Mouse (Mus musculus): ENCODE results near the gene E2f7. TPM values are rescaled to one million over a fixed set of nuclear protein-coding genes. Genes with fewer than 3 reads are reported as not detected.

Gene E2f7
- polyA plus RNA-seq, 1 experiment from 2014 or later = 34.0 TPM

GRCm38 (mm10) chr10:110743701-110744100 is 1.5 kb upstream of the E2f7 start:
- Histone ChIP-seq H3K9ac (replicated peaks; ENCODE audit: low read length) (no peak overlapping the region; the same call in 1 of the 2 replicates), H3K27me3 (ENCODE audit: control insufficient read depth, insufficient read depth, low read length) (no peaks in the 10 kb centered on the region), H3K4me2 (ENCODE audit: low read depth, low read length) (no peak overlapping the region), H3K36me3 (replicated peaks; ENCODE audit: control insufficient read depth, insufficient read depth, low read depth, low read length) (no peaks in the 10 kb centered on the region), H3K4me1 (ENCODE audit: control insufficient read depth, insufficient read depth, low read length) (no peaks in the 10 kb centered on the region), H3K9me3 (replicated peaks; ENCODE audit: control insufficient read depth, low read length) (no peaks in the 10 kb centered on the region), H3K4me3 (ENCODE audit: low read depth, low read length) (no peak overlapping the region), H3K27ac (replicated peaks; ENCODE audit: low read depth, low read length) (no peak overlapping the region)
- no peak for DNase-seq (ENCODE audit: low spot score)
- no peak for ATAC-seq (replicated peaks; ENCODE audit: insufficient number of reproducible peaks, low FRiP score, low TSS enrichment, low read depth)
- 81% methylated on average over 6 of the region's 6 CpGs for whole genome bisulfite sequencing

- Histone ChIP-seq H3K4me2 (ENCODE audit: low read depth, low read length) (peak overlapping the region; percentile 91; the same call in 1 of the 2 replicates), H3K27me3 (ENCODE audit: control insufficient read depth, insufficient read depth, low read length) (no peaks in the 10 kb centered on the region), H3K9ac (replicated peaks; ENCODE audit: low read length) (peak overlapping the region; percentile 18), H3K4me3 (ENCODE audit: low read depth, low read length) (no peak overlapping the region; the same call in 1 of the 2 replicates), H3K27ac (replicated peaks; ENCODE audit: low read depth, low read length) (no peak overlapping the region), H3K4me1 (ENCODE audit: control insufficient read depth, insufficient read depth, low read length) (no peaks in the 10 kb centered on the region), H3K9me3 (replicated peaks; ENCODE audit: control insufficient read depth, low read length) (no peaks in the 10 kb centered on the region), H3K36me3 (replicated peaks; ENCODE audit: control insufficient read depth, insufficient read depth, low read depth, low read length) (no peaks in the 10 kb centered on the region; the same call in 1 of the 2 replicates)
- DNase-seq (ENCODE audit: low spot score) = no peak
- no peak for ATAC-seq (replicated peaks; ENCODE audit: insufficient number of reproducible peaks, low FRiP score, low TSS enrichment, low read depth)
- 62% methylated on average over 12 of the region's 12 CpGs for WGBS
These were observed 1.1 kb upstream of the E2f7 start for GRCm38 (mm10) chr10:110744120-110744519.

GRCm38 (mm10) chr10:110745640-110746032 is 397 bp downstream of the E2f7 start:
- no peaks in the 10 kb centered on the region for H3K9me3 ChIP-seq (replicated peaks; ENCODE audit: control insufficient read depth, low read length)

GRCm38 (mm10) chr10:110749081-110749480 is 3.8 kb downstream of the E2f7 start:
- no peaks in the 10 kb centered on the region; the same call in none of the 2 replicates for H3K36me3 ChIP-seq (replicated peaks; ENCODE audit: control insufficient read depth, insufficient read depth, low read depth, low read length)
- no peaks in the 10 kb centered on the region for H3K9me3 ChIP-seq (replicated peaks; ENCODE audit: control insufficient read depth, low read length)
- no peak overlapping the region for H3K4me3 ChIP-seq (ENCODE audit: low read depth, low read length)
- no peak overlapping the region for H3K9ac ChIP-seq (replicated peaks; ENCODE audit: low read length)
- WGBS = 94% methylated on average over 9 of the region's 9 CpGs
- no peak overlapping the region for H3K4me2 ChIP-seq (ENCODE audit: low read depth, low read length)
- no peak for DNase-seq (ENCODE audit: low spot score)
- H3K27me3 ChIP-seq (ENCODE audit: control insufficient read depth, insufficient read depth, low read length) = no peaks in the 10 kb centered on the region
- no peak for ATAC-seq (replicated peaks; ENCODE audit: insufficient number of reproducible peaks, low FRiP score, low TSS enrichment, low read depth)
- no peaks in the 10 kb centered on the region for H3K4me1 ChIP-seq (ENCODE audit: control insufficient read depth, insufficient read depth, low read length)
- no peak overlapping the region for H3K27ac ChIP-seq (replicated peaks; ENCODE audit: low read depth, low read length)

More at GRCm38 (mm10) chr10:110745640-110746032, 397 bp downstream of the E2f7 start:
- H3K4me3 ChIP-seq (ENCODE audit: low read depth, low read length) = peak overlapping the region; percentile 82
- H3K27me3 ChIP-seq (ENCODE audit: control insufficient read depth, insufficient read depth, low read length) = no peaks in the 10 kb centered on the region
- under 1% methylated on average over 23 of the region's 23 CpGs for WGBS
- ATAC-seq (replicated peaks; ENCODE audit: insufficient number of reproducible peaks, low FRiP score, low TSS enrichment, low read depth) = peak; percentile 61
- DNase-seq (ENCODE audit: low spot score) = peak; percentile 61
- H3K4me2 ChIP-seq (ENCODE audit: low read depth, low read length) = peak overlapping the region; percentile 73
- no peaks in the 10 kb centered on the region for H3K4me1 ChIP-seq (ENCODE audit: control insufficient read depth, insufficient read depth, low read length)
- H3K9ac ChIP-seq (replicated peaks; ENCODE audit: low read length) = peak overlapping the region; percentile 86
- no peaks in the 10 kb centered on the region; the same call in none of the 2 replicates for H3K36me3 ChIP-seq (replicated peaks; ENCODE audit: control insufficient read depth, insufficient read depth, low read depth, low read length)
- peak overlapping the region; percentile 76 for H3K27ac ChIP-seq (replicated peaks; ENCODE audit: low read depth, low read length)

- Histone ChIP-seq H3K4me1 (ENCODE audit: control insufficient read depth, insufficient read depth, low read length) (no peaks in the 10 kb centered on the region), H3K27ac (replicated peaks; ENCODE audit: low read depth, low read length) (no peak overlapping the region), H3K4me2 (ENCODE audit: low read depth, low read length) (no peak overlapping the region), H3K27me3 (ENCODE audit: control insufficient read depth, insufficient read depth, low read length) (no peaks in the 10 kb centered on the region), H3K36me3 (replicated peaks; ENCODE audit: control insufficient read depth, insufficient read depth, low read depth, low read length) (peaks cover 3% of the 10 kb centered on the region), H3K9ac (replicated peaks; ENCODE audit: low read length) (no peak overlapping the region), H3K4me3 (ENCODE audit: low read depth, low read length) (no peak overlapping the region), H3K9me3 (replicated peaks; ENCODE audit: control insufficient read depth, low read length) (no peaks in the 10 kb centered on the region)
- DNase-seq (ENCODE audit: low spot score) (no peak), ATAC-seq (replicated peaks; ENCODE audit: insufficient number of reproducible peaks, low FRiP score, low TSS enrichment, low read depth) (no peak)
- WGBS = 95% methylated on average over 9 of the region's 9 CpGs
These were observed 4.5 kb downstream of the E2f7 start for GRCm38 (mm10) chr10:110749510-110750305.

GRCm38 (mm10) chr10:110752849-110753248 is 7.6 kb downstream of the E2f7 start:
- ATAC-seq (replicated peaks; ENCODE audit: insufficient number of reproducible peaks, low FRiP score, low TSS enrichment, low read depth) (no peak), DNase-seq (ENCODE audit: low spot score) (no peak)
- Histone ChIP-seq H3K4me2 (ENCODE audit: low read depth, low read length) (no peak overlapping the region), H3K4me1 (ENCODE audit: control insufficient read depth, insufficient read depth, low read length) (no peaks in the 10 kb centered on the region), H3K4me3 (ENCODE audit: low read depth, low read length) (no peak overlapping the region), H3K27ac (replicated peaks; ENCODE audit: low read depth, low read length) (no peak overlapping the region), H3K9me3 (replicated peaks; ENCODE audit: control insufficient read depth, low read length) (no peaks in the 10 kb centered on the region), H3K36me3 (replicated peaks; ENCODE audit: control insufficient read depth, insufficient read depth, low read depth, low read length) (peaks cover 14% of the 10 kb centered on the region), H3K27me3 (ENCODE audit: control insufficient read depth, insufficient read depth, low read length) (no peaks in the 10 kb centered on the region), H3K9ac (replicated peaks; ENCODE audit: low read length) (no peak overlapping the region)
- 93% methylated on average over 3 of the region's 3 CpGs for WGBS

GRCm38 (mm10) chr10:110755556-110755955 is 10.3 kb downstream of the E2f7 start:
- Histone ChIP-seq H3K4me2 (ENCODE audit: low read depth, low read length) (no peak overlapping the region), H3K9me3 (replicated peaks; ENCODE audit: control insufficient read depth, low read length) (no peaks in the 10 kb centered on the region), H3K9ac (replicated peaks; ENCODE audit: low read length) (no peak overlapping the region), H3K27me3 (ENCODE audit: control insufficient read depth, insufficient read depth, low read length) (no peaks in the 10 kb centered on the region), H3K4me1 (ENCODE audit: control insufficient read depth, insufficient read depth, low read length) (no peaks in the 10 kb centered on the region), H3K4me3 (ENCODE audit: low read depth, low read length) (no peak overlapping the region), H3K36me3 (replicated peaks; ENCODE audit: control insufficient read depth, insufficient read depth, low read depth, low read length) (peaks cover 23% of the 10 kb centered on the region), H3K27ac (replicated peaks; ENCODE audit: low read depth, low read length) (no peak overlapping the region)
- WGBS = 93% methylated on average over 10 of the region's 10 CpGs
- no peak for ATAC-seq (replicated peaks; ENCODE audit: insufficient number of reproducible peaks, low FRiP score, low TSS enrichment, low read depth)
- no peak for DNase-seq (ENCODE audit: low spot score)

GRCm38 (mm10) chr10:110756271-110756793 is 11.1 kb downstream of the E2f7 start:
- Histone ChIP-seq H3K27me3 (ENCODE audit: control insufficient read depth, insufficient read depth, low read length) (no peaks in the 10 kb centered on the region), H3K9me3 (replicated peaks; ENCODE audit: control insufficient read depth, low read length) (no peaks in the 10 kb centered on the region), H3K4me1 (ENCODE audit: control insufficient read depth, insufficient read depth, low read length) (no peaks in the 10 kb centered on the region), H3K27ac (replicated peaks; ENCODE audit: low read depth, low read length) (no peak overlapping the region), H3K9ac (replicated peaks; ENCODE audit: low read length) (no peak overlapping the region), H3K4me3 (ENCODE audit: low read depth, low read length) (no peak overlapping the region), H3K4me2 (ENCODE audit: low read depth, low read length) (no peak overlapping the region), H3K36me3 (replicated peaks; ENCODE audit: control insufficient read depth, insufficient read depth, low read depth, low read length) (peaks cover 25% of the 10 kb centered on the region)
- no peak for DNase-seq (ENCODE audit: low spot score)
- no peak for ATAC-seq (replicated peaks; ENCODE audit: insufficient number of reproducible peaks, low FRiP score, low TSS enrichment, low read depth)
- WGBS = 83% methylated on average over 7 of the region's 7 CpGs
